Mouse (Mus musculus) urinary bladder, adult 18-20 months (tissue): ENCODE results near the gene Ube2b.
A peak's percentile ranks its signal among the peaks of the same experiment; 100 is the strongest.

Experiments
- DNase-seq, 2 experiments: peaks; one replicate each; pipeline ENCODE4 v3.0.0; 2022; ENCODE audit warnings: low spot score in 2 of 2, mixed read lengths in 2 of 2

Gene Ube2b

DNA sequence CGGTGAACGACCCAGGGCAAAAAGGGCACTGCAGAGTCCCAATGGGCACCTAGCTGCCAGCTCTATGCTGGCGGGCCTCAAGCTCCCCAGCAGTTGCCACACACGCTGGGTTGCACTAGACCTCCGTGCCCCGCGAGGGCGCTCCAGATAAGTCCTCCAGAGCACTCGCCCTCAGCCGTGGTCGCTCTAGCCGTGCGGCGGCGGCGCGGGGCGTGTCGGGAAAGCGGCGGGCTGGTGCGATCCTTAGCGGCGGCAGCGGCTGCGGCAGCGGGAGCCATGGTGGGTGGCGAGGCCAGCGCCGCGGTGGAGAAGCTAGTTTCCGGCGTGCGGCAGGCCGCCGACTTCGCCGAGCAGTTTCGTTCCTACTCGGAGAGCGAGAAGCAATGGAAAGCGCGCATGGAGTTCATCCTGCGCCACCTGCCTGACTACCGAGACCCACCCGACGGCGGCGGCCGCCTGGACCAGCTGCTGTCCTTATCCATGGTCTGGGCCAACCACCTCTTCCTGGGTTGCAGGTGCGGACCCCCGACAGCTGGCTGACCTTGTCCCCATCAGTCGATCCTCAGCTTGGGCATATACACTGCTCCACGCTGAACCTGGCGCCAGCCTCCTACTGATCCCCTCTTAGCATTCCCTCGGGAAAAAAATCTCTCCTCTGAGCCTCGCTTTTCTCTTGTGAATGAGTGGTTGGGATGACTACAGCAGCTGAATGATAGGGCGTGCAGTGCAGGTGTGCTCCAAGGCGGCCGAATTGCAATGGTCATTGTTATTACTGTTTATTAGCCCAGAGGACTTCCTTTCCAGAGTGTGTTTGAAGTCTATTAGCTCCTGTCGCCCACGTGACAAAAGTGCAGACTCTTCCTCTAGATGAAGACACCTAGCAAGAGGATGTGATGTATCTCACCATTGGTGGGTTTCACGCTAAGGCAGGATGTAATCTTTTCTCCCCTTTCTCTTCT, 32.8 kb downstream of the Ube2b start, which contains the start of gene Cdkn2aipnl:
Gene Cdkn2aipnl (plus strand): TSS at position 219 of the 959 bp plus-strand sequence.
- DNase-seq: peak; percentile 94 to 99

DNA sequence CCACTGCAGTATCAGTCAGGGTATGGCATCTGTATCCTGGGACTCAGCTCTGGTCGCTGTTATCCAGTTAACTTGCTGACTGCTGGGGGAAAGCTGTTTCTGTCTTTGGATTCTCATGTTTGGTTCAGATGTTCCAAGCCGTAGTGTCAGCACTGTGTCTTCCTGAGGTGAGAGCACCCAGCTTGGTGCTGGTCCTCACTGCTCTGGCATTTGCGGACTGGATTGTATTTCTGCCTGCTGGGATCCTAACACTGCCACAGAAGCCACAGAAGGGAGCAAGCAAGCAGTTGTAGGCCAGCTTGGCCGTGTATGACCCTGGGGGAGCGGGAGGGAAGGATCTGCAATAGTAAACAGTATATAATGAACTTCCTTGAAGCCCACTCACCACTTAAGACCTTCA, 33.9 kb downstream of the Ube2b start:
- no peak for DNase-seq

DNA sequence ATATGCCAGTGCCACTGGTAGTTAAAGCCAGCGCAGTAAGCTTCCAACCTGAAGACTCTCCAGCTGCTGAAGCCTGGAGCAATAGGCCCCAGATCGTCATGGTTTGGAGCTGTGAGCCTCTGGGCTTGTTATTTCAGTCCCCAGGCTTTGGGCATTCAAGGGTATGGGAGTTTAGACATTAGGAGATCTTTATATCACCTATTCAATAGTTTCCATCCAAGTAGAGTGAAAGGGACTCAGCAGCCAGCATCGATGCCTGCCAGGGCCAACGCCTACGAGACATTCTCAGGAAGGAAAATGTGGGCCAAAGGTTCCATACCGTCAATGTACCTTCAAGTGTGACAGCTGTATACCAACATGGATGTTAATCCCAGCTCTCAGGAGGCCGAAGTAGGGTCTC, 38.3 kb downstream of the Ube2b start:
- DNase-seq: no peak

DNA sequence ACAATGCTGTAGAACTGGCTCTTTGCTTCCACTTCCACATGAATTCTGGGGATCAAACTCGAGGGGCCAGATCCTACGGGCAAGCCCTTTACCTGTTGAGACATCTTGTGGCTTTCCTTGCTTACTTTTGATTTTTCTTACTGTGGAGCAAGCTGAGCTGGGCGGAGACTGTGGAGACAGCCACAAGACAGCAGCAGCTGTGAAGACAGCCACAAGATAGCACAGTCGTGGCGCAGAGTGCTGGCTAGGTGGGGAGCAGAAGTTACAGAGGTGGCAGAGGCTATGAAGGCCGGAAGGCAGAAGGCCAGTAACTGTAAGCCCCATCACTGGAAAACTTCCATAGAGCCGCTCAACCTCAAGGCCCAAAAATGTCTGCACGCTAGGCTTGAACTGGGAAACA, 38.8 kb downstream of the Ube2b start:
- no peak for DNase-seq

DNA sequence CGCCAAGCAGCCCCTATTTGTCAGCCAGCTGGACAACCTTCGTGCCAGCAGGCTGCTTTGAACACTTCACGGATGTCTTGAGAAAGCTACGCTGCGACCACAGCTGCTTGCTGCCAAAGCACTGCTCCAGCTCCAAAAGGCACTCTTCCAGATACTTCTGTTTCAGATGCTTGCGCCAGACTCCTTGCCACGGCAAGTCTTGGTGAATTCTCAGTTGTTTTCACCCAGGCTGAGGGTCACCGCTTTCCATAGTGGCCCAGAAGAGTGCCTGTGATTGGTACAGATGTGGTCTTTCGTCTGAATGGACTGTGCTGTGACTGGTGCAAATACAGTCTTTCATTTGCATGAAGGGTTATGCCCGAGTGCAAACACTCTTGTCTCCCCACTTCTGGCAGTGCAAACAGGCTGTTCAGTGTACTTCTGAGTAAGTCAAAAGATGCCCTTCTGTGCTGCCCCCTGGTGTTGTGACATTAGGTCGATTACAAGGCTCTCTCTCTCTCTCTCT, 39.5 kb downstream of the Ube2b start:
- DNase-seq: no peak

DNA sequence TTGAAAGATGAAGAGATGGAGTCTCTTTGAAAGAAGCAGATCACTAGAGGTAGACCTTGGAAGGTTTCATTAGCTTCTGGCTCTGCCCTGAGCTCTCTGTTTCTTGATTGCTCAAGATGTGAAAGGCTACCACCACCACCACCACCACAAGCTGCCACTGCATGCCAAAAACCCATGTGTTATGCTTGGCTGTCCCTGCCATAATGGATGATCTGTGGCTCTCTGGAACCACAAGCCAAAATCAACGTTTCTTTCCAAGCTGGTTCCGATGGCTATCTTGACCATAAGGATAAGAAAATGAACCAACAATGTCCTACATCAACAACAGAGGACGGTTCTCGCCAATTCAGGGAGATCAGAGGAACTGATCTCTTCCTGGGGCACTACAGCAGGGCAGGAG, 40.5 kb downstream of the Ube2b start:
- DNase-seq: no peak

DNA sequence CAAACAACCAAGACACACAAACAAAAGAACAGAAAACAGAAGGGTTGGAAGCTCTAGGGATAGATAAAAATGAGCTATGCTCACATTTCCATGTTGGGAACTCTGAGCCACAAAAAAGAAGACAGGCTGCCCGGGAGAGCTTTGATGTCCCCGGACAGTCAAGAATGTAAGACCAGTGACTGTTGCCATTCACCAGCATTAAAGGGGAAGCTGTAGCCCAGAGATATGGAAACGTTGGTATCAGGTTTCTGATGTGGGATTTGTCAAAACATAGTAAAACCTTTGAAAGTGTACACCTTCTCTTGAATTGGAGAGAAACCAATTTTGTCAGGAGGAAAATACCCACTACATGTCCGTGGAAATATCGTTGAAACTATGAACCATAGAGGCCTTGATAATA, 41.1 kb downstream of the Ube2b start:
- DNase-seq: no peak

DNA sequence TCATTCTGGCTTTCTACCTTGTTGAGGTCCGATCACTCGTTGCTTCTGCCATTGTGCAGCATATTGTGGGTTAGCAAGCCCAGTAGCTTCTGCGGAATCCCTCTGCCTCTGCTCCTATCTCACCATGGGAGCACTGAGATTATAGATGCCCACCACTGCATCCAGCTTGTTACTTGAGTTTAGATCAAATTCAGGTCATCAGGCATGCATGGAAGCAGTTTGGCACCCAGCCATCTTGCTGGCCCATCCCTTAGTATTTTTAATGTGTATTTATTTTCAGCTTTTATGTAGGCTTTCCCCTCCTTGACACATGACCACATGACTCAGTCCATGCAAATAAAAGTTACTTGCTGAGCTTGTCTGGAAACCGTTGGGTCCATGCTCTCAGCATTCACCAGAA, 42.8 kb downstream of the Ube2b start:
- DNase-seq: no peak

DNA sequence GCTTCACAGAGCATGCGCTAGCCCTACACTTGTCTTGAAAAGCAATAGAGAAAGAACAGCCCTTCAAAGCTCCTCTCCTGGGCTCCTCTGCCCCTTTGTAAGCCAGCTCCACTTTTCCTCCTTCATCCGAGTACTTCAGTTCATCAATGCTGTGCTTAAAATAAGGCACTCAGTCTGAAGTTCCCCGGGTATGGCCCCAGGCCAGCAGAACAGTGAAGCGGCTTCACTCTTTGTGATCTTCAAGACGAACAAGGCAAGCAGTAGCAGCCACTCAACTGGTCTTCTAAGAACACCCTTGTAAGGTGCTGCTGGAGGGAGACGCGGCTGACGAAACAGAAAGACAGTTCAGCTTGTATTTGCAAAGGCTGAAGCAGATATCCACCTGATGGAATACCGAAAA, 44.5 kb downstream of the Ube2b start:
- no peak for DNase-seq

DNA sequence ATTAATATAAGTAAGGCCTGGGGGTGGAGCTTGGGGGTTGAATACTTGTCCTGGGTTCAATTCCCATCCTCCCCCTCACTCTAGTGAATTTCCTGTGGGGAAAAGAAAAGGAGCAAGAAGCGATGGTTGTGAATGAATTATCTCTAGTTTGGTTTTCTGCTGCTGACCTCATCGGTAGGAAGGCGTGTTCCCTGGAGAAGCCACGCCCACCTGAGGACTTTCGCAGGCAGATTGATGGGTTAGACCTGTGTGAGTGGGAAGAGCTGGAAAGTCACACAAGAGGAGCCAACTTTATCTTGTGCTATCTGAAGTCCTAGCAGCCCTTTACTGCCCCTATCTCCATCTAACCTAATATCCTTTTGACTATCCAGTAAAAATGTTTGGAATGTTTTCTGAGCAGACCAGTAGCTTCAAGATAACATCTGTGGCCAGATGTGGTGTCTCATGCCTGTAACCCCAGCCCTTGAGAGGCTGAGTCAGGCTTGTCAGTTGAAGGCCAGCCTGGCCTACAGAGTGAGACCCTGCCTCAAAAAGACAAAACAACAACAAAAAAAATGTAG, 48.6 kb downstream of the Ube2b start:
- no peak for DNase-seq

DNA sequence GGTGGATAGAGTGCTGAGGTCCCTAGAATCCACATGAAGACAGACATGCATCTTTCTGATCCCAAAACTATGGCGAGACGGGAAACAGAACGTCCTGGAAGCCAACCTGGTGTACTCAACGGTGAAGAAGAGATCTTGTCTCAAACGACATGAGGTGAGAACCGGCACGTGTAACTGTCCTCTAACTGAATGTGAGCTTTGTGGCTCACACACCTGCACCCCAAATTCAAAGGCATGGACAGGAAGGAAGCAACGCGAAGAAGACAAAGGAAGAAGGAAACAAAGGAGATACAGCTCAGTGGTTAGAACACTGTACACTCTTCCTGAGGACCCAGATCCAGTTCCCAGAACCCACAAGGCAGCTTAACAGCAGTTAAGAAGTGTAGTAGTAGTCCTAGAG, 50.6 kb downstream of the Ube2b start:
- DNase-seq: no peak

DNA sequence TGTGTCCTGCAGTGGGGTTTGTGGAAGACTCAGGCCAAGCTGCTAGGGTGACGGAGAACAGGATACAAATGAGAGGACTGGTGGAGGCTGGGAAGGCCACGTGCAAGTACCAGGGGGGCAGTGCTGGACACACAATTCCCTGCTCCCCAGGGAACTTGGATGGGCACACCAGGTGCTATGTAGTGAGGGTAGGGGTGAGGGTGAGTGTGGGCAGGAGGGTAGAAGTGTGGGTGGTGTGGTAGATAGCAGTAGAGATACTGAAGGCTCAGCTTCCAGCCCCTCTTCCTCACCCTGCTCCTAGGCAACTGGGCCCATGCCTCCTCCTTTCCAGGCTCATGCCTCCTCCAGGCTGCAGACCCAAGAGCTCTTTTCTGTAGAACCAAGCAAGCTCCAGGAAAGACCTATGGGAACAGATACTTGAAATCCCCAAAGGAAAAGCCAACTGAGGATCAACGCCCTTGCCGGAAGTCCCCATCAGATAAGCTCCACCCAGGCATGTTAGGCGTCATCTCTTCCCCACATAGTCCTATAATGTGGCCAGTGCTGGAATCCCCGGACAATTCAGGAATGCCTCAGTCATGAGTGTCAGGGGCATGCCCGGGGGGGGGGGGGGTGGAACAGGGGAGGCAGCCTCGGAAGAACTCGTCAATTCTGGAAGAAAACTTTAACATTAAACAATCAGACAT, 51.3 kb downstream of the Ube2b start:
- no peak for DNase-seq

DNA sequence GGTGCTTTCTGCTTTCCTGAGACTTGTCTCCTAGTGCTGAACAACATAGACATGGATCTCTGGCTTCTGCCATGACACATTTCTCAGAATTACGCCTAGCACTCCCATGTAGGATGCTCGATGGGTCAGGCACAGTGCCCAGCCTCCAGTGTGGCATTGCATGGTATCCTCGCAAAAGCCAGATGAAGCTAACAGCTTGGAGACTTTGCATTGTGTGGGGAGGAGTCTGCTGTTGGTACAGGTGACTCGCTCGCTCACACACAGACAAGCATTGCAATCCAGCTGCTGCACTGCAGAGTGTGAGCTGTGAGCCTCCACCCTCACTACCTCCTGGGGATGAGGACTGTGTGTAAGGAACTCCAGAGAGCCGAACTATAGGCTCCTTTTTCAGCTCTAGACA, 54.4 kb downstream of the Ube2b start:
- DNase-seq: no peak

DNA sequence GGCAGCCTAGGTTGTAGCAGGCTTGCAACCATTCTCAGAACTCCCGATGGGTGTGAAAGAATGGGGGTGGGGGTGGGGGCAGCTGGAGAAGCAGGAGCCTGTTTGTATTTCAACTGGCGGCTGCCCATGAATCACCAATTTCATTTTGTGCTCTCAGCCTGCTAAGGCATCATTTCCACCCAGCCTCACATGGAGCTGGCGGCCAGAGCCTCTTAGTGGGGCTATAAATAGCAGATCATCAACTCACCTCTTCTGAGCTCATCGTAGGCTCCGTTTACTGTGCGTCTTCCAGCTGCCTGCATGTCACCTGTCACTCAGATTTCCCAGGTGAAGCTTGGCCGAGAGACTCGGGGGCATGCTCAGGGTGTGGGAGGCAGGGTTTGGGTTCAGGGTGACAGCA, 55.0 kb downstream of the Ube2b start:
- no peak for DNase-seq

DNA sequence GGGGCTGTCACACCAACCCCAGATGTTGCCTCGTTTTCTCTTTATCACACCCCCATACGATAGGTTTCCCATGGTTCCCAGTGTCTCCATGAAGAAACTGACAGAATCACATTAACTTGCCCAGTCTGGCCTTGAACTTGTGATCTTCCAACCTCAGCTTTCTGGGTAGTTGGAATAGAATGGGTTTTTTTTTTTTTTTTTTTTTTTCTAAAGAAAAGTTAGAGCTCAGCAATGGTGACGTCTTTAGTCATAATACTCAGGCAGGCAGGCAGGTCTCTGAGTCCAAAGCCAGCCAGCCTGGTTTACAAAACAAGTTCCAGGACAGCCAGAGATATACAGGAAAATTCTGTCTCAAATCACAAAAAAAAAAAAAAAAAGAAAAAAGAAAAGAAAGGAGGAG, 56.3 kb downstream of the Ube2b start:
- DNase-seq: no peak

DNA sequence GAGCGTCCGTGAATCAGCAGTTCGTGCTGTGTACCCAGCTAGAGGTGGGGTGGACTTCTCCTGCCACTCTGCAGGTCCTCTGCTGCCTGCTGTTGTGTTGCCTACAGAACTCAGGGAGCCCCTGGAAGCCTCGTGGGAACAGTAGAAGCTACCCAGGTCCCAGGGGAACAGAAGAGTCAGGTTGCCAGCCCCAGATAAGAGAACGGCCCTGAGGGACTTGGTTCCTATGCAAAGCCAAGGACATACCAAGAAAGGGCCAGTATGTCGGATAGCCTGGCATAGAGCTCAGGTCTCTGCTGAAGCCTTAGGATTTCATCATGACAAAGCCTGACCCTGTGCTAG, 57.1 kb downstream of the Ube2b start:
- no peak for DNase-seq

DNA sequence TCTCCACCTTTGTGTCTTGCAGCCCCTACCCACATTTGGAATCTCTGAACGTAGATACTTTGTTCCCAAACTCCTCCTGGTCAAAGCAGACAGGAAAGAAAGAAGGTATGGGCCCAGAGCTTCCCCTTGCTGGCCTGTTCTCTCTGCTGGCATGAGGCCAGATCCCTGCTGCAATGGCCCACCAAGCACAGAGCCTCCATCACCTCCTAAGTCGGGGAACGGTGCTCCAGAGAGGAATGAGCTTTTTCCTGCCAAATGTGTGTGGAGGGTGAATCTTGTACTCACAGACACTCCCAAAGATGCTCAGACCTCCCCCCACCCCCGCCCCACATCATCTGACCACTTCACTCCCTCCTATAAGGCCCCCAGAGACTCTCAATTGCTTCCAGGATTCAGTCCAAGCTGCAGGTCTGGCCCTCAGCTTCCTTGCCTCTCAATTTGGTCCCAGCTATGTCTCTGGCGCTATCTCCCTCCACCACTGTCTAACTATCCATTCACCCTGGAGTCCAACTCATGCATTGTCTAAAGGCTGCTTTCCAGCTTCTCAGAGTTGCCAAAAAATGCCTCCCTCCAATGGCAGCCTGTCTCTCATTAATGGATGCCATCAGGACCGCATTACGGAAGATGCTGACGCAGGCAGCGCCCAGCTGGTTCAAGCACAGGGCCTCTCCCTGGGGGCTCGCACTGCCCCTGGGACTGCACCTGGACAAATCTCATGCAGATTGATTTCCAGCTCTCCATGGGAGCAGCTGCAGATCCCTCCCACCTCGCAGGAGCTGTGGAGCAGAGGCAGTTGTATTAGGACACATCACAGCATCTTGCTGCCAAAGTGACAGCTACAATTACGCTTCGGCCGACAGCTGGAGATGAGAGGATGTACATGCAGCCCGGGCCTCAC, 57.7 kb downstream of the Ube2b start:
- DNase-seq: no peak

DNA sequence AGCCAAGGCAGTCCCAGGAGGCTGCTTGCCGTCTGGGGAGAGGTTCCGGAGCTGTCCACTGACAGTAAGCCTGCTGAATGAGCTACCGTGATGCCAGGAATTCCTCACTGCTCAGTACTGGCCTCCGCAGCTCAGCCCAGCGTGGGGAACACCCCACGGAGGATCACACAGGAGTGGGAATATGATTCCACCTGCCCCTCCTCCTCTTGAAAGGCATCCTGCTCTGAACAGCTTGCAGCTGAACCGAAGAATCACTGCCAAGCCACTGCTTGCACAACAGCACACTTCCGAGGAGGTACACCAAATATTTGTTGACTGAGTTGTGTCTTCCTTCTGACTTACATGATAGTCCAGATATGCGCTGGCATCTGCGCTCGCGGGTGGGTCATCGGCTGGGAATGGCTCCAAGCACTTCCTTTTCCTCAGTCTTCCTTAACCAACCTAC, 60.0 kb downstream of the Ube2b start:
- DNase-seq: peak in 1 of 2 experiments; percentile 40

DNA sequence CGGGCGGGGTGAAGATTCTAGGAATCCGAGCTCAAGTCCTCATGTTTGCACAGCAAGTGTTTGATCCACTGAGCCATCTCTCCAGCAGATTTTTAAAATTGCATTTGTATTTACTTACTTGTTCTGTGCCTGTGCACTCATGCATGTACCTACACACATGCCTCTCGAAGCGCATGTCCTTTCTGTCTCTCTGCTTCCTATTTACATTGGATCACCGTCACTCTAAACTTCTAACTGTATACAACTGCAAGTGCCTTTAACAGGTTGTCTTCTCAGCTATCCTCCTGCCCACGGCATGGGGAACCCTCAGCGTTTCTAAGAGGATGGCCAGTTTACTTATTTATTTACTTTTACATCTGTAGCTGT, 61.0 kb downstream of the Ube2b start:
- no peak for DNase-seq

DNA sequence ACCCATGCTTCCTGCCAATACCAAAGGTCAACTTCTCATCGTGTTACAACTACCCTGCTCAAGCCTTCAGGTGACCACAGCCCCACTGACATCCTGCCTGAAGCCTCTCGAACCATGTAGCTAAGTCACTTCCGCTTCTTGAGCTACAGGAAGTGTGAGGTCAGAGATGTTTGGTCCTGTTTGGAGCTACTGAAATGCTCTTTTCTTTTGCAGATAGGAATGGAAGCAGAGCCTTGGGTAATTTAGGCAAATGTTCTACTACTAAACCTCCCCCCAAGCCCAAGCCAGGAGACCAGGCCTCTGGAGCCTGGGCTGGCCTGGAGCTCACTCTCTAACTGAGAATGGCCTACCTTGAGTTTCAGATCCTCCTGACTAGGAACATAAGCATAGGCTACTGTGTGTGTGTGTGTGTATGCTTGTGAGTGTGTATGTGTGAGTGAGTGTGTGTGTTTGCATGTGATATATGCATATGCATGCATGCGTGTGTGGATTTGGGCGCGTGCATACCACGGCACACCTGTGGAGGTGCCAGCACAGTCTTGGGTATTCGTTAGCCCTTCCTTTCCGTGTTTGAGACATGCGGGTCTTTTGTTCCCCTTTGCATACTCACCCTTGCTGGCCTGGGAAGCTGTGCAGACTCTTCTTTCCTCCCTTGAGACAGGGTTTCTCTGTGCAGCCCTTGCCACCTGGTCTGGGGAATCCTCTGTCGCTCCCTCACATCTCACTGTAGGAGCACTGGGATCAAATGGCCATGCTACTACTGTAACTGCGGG, 61.6 kb downstream of the Ube2b start:
- no peak for DNase-seq

DNA sequence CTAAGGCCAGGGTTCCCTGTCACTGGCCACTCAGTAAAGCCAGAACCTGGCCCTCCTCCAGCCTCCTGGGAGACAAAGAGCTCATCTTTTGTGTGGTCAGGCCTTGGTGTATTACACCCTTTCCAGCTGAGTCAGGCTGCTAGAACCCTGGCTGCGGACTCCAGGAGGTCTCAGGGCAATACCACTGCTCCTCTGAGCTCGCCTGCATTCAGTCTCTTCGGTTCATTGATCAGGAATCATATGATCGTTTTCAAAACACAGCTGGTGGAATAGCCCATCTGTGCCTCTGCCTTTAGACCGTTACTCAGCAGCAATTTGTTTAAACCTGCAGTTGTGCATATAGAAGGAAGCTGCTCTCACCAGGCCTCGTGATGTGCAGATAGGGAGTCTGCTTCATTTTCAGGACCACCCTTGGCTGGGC, 63.2 kb downstream of the Ube2b start:
- no peak for DNase-seq
